Mouse (Mus musculus): Measurements from ENCODE around the gene Rbm6. TPM values are rescaled to one million over a fixed set of nuclear protein-coding genes. Genes with fewer than 3 reads are reported as not detected.
A peak's percentile ranks its signal among the peaks of the same experiment; 100 is the strongest.

Rbm6 gene
- total RNA-seq, 2 experiments from 2014 or later = 35.9 to 56.7 TPM

GRCm38 (mm10) chr9:107750378-107750777, 122.7 kb downstream of the Rbm6 start:
- DNase-seq = no peak

- no peak for DNase-seq
Measured at GRCm38 (mm10) chr9:107748063-107748462, 125.0 kb downstream of the Rbm6 start.

GRCm38 (mm10) chr9:107747310-107747709, 125.7 kb downstream of the Rbm6 start:
- no peak for DNase-seq

GRCm38 (mm10) chr9:107746679-107747078, 126.4 kb downstream of the Rbm6 start:
- DNase-seq = no peak

- DNase-seq = no peak
Measured at GRCm38 (mm10) chr9:107744061-107744460, 129.0 kb downstream of the Rbm6 start.

- peak; percentile 49 for DNase-seq
Measured at GRCm38 (mm10) chr9:107738841-107739202, 134.2 kb downstream of the Rbm6 start.

GRCm38 (mm10) chr9:107738020-107738840, 134.8 kb downstream of the Rbm6 start:
- DNase-seq = peak; percentile 91

- DNase-seq = no peak
Measured at GRCm38 (mm10) chr9:107736185-107736485, 136.9 kb downstream of the Rbm6 start.

- DNase-seq = no peak
Measured at GRCm38 (mm10) chr9:107735356-107736184, 137.5 kb downstream of the Rbm6 start.

- no peak for DNase-seq
Measured at GRCm38 (mm10) chr9:107734567-107734971, 138.5 kb downstream of the Rbm6 start.

- no peak for DNase-seq
Measured at GRCm38 (mm10) chr9:107729709-107730108, 143.3 kb downstream of the Rbm6 start.

GRCm38 (mm10) chr9:107728919-107729670, 143.9 kb downstream of the Rbm6 start:
- no peak for DNase-seq

GRCm38 (mm10) chr9:107727041-107727440, 146.0 kb downstream of the Rbm6 start:
- DNase-seq = no peak

GRCm38 (mm10) chr9:107724796-107725195, 148.2 kb downstream of the Rbm6 start:
- no peak for DNase-seq

- peak; percentile 76 for DNase-seq
Measured at GRCm38 (mm10) chr9:107723794-107724531, 149.1 kb downstream of the Rbm6 start.

Other genes with a start within 250 kb of the Rbm6 start
- 100 to 1,000 TPM; 292 to 327 TPM for gene Gnai2, start 237.9 kb downstream of the Rbm6 start, total RNA-seq (2021)
- 10 to 100 TPM; 42.0 to 95.1 TPM for gene Slc38a3, start 203.7 kb downstream of the Rbm6 start, total RNA-seq (2021)
- gene Gnat1, start 193.5 kb downstream of the Rbm6 start, total RNA-seq (2021) = under 1 TPM; 0.33 to 0.42 TPM
- 10 to 100 TPM; 20.2 to 24.8 TPM for gene Sema3f, start 162.8 kb downstream of the Rbm6 start, total RNA-seq (2021)
- 100 to 1,000 TPM in 1 of 2 experiments, 10 to 100 TPM in 1; 97.7 to 131 TPM for gene Rbm5, start 102.2 kb downstream of the Rbm6 start, total RNA-seq (2021)
- gene Mon1a, start 14.9 kb upstream of the Rbm6 start, total RNA-seq (2021) = 10 to 100 TPM; 11.1 to 13.1 TPM
- gene Mst1r, start 33.6 kb upstream of the Rbm6 start, total RNA-seq (2021) = 1 to 10 TPM; 5.6 to 8.5 TPM
- gene Actl11, start 55.2 kb upstream of the Rbm6 start, total RNA-seq (2021) = not detected
- 1 to 10 TPM; 1.6 to 2.7 TPM for gene Camkv, start 62.4 kb upstream of the Rbm6 start, total RNA-seq (2021)
- gene Traip, start 76.9 kb upstream of the Rbm6 start, total RNA-seq (2021) = 1 to 10 TPM; 5.1 to 7.4 TPM
- 10 to 100 TPM; 19.0 to 22.5 TPM for gene Uba7, start 102.3 kb upstream of the Rbm6 start, total RNA-seq (2021)
- gene Gm20661, start 109.8 kb upstream of the Rbm6 start, total RNA-seq (2021) = under 1 TPM; 0.48 to 0.85 TPM
- gene Inka1, start 112.6 kb upstream of the Rbm6 start, total RNA-seq (2021) = 10 to 100 TPM; 18.6 to 18.7 TPM
- 1 to 10 TPM; 1.7 to 2.6 TPM for gene Cdhr4, start 119.3 kb upstream of the Rbm6 start, total RNA-seq (2021)
- 1 to 10 TPM; 1.1 to 1.6 TPM for gene Gm20662, start 123.1 kb upstream of the Rbm6 start, total RNA-seq (2021)
- gene Ip6k1, start 129.3 kb upstream of the Rbm6 start, total RNA-seq (2021) = 10 to 100 TPM; 88.7 to 97.3 TPM
- gene Gmppb, start 176.0 kb upstream of the Rbm6 start, total RNA-seq (2021) = 10 to 100 TPM; 18.5 to 21.0 TPM
- 1 to 10 TPM; 2.7 to 3.4 TPM for gene Amigo3, start 179.9 kb upstream of the Rbm6 start, total RNA-seq (2021)
- gene Mst1, start 207.2 kb upstream of the Rbm6 start, total RNA-seq (2021) = 10 to 100 TPM; 12.8 to 28.1 TPM
- gene Rnf123, start 210.1 kb upstream of the Rbm6 start, total RNA-seq (2021) = 10 to 100 TPM; 54.3 to 71.9 TPM
- 10 to 100 TPM; 72.2 to 81.8 TPM for gene Apeh, start 221.4 kb upstream of the Rbm6 start, total RNA-seq (2021)